Mouse (Mus musculus): ENCODE data around the gene Mindy3. TPM values are rescaled to one million over a fixed set of nuclear protein-coding genes. Genes with fewer than 3 reads are reported as not detected.
A peak's percentile ranks its signal among the peaks of the same experiment; 100 is the strongest.

Gene Mindy3
- polyA plus RNA-seq, 2 experiments: 13.9 to 15.2 TPM

DNA sequence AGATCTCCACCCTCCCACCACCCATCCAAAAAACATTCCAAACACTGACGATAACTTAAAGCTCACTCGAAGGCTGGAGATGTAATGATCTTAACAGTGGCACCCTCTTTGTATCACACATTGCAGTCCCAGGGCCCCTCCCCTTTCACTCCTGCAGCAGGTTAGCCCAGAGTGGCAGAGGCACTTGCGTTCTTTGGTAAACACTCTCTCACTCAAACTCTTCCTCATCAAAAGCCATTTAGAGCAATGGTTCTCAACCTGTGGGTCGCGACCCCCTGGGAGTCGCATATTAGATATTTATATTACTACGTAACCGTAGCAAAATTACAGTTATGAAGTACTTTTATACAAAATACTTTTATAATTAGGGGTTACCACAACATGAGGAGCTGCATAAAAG is 1.1 kb downstream of the Mindy3 start:
- no peaks in the 10 kb centered on the region for H3K36me3 ChIP-seq (replicated peaks; ENCODE audit: control insufficient read depth, insufficient read depth, low read depth)
- no peak for TF ChIP-seq EP300 (IDR thresholded peaks at IDR 0.05; ENCODE audit: low read depth)
- no peak for TF ChIP-seq CTCF (IDR thresholded peaks at IDR 0.05; ENCODE audit: low read depth)
- 26% methylated on average over 8 of the region's 8 CpGs for WGBS (ENCODE audit: insufficient replicate concordance)
- no peak overlapping the region for H3K27ac ChIP-seq
- H3K9ac ChIP-seq (replicated peaks): peak overlapping the region; percentile 85
- peaks cover 8 to 16% of the 10 kb centered on the region in 2 experiments for H3K4me1 ChIP-seq (replicated peaks; ENCODE audit: control insufficient read depth in 2 of 2, insufficient read depth in 2 of 2, low read length in 1 of 2)
- peak overlapping the region; percentile 77 to 95 for H3K4me3 ChIP-seq (ENCODE audit: insufficient read depth in 1 of 2, low read depth in 2 of 2, low read length in 2 of 2)
- DNase-seq (ENCODE audit: low read depth in 3 of 3, low spot score in 3 of 3): peak in 2 of 3 experiments; percentile 35 to 51
- H3K27me3 ChIP-seq (ENCODE audit: control insufficient read depth, insufficient read depth, low read length): no peaks in the 10 kb centered on the region
- ATAC-seq (ENCODE audit: insufficient read depth): peak; percentile 69
- no peaks in the 10 kb centered on the region for H3K9me3 ChIP-seq (ENCODE audit: control insufficient read depth, low read length)
- peak overlapping the region; percentile 80 for H3K4me2 ChIP-seq (ENCODE audit: low read depth)

DNA sequence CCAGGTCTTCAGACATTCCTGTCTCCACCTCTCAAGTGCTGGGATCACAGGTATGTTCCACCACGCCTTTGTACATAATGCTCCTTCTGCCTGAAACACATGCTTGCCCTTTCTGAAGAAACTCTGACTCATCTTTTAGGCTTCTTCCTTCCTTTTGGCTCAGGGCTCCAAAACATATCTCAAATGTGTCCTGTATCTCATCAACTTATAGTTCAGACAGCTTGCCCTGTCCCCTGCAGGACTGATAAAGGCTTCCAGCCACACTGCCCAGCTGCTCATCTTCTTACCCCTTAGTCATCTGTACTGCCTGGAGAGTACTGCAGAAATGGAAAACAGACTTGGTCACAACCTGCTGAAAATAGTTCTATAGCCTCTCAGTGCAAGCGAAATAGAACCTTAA is 7.0 kb downstream of the Mindy3 start:
- H3K4me1 ChIP-seq (replicated peaks; ENCODE audit: control insufficient read depth in 2 of 2, insufficient read depth in 2 of 2, low read length in 1 of 2): peaks cover 0 to 23% of the 10 kb centered on the region in 2 experiments; a peak in 3 of 4 replicates
- ATAC-seq (ENCODE audit: insufficient read depth): peak; percentile 70
- no peak overlapping the region for H3K9ac ChIP-seq (replicated peaks)
- H3K4me3 ChIP-seq (ENCODE audit: insufficient read depth in 1 of 2, low read depth in 2 of 2, low read length in 2 of 2): no peak overlapping the region
- WGBS (ENCODE audit: insufficient replicate concordance): 59% methylated on average over 2 of the region's 2 CpGs
- TF ChIP-seq CTCF (IDR thresholded peaks at IDR 0.05; ENCODE audit: low read depth): no peak
- TF ChIP-seq EP300 (IDR thresholded peaks at IDR 0.05; ENCODE audit: low read depth): no peak
- H3K9me3 ChIP-seq (ENCODE audit: control insufficient read depth, low read length): no peaks in the 10 kb centered on the region
- no peak for DNase-seq (ENCODE audit: low read depth in 3 of 3, low spot score in 3 of 3)
- no peak overlapping the region for H3K4me2 ChIP-seq (ENCODE audit: low read depth)
- no peaks in the 10 kb centered on the region for H3K27me3 ChIP-seq (ENCODE audit: control insufficient read depth, insufficient read depth, low read length)
- no peak overlapping the region for H3K27ac ChIP-seq
- H3K36me3 ChIP-seq (replicated peaks; ENCODE audit: control insufficient read depth, insufficient read depth, low read depth): no peaks in the 10 kb centered on the region; the same call in 1 of the 2 replicates

GRCm38 (mm10) chr2:12411129-12411528 is 8.1 kb downstream of the Mindy3 start:
- DNase-seq (ENCODE audit: low read depth in 3 of 3, low spot score in 3 of 3) (no peak), ATAC-seq (ENCODE audit: insufficient read depth) (peak; percentile 19; the same call in 1 of the 2 replicates)
- Histone ChIP-seq H3K4me1 (replicated peaks; ENCODE audit: control insufficient read depth in 2 of 2, insufficient read depth in 2 of 2, low read length in 1 of 2) (peaks cover 0 to 17% of the 10 kb centered on the region in 2 experiments; a peak in 2 of 4 replicates), H3K27ac (no peak overlapping the region), H3K9me3 (ENCODE audit: control insufficient read depth, low read length) (no peaks in the 10 kb centered on the region), H3K4me3 (ENCODE audit: insufficient read depth in 1 of 2, low read depth in 2 of 2, low read length in 2 of 2) (no peak overlapping the region), H3K4me2 (ENCODE audit: low read depth) (no peak overlapping the region), H3K27me3 (ENCODE audit: control insufficient read depth, insufficient read depth, low read length) (no peaks in the 10 kb centered on the region), H3K9ac (replicated peaks) (no peak overlapping the region), H3K36me3 (replicated peaks; ENCODE audit: control insufficient read depth, insufficient read depth, low read depth) (no peaks in the 10 kb centered on the region; the same call in 1 of the 2 replicates)
- whole genome bisulfite sequencing (ENCODE audit: insufficient replicate concordance): 59% methylated on average over 2 of the region's 2 CpGs
- TF ChIP-seq CTCF (IDR thresholded peaks at IDR 0.05; ENCODE audit: low read depth): no peak
- no peak for TF ChIP-seq EP300 (IDR thresholded peaks at IDR 0.05; ENCODE audit: low read depth)

DNA sequence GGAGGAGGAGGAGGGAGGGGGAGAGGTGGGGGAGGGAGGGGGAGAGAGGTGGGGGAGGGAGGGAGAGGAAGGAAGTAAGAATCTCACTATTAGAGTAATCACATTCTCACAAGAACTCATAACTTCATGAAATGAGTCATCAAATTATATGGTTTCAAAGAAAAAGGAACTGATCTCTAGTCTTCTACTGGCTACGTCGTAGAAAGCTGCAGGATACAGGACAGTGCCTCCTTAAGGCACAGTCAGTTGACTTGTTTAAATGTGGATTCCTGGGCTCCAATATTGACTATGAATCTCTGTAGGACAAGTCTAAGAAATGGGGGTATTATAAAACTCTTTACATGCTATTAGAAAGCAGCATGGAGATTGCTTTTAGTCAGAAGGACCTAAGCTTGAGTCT is 12.5 kb downstream of the Mindy3 start:
- no peak overlapping the region for H3K27ac ChIP-seq
- no peaks in the 10 kb centered on the region for H3K27me3 ChIP-seq (ENCODE audit: control insufficient read depth, insufficient read depth, low read length)
- TF ChIP-seq EP300 (IDR thresholded peaks at IDR 0.05; ENCODE audit: low read depth) (no peak), CTCF (IDR thresholded peaks at IDR 0.05; ENCODE audit: low read depth) (no peak)
- ATAC-seq (ENCODE audit: insufficient read depth): no peak
- peaks cover 2% of the 10 kb centered on the region; the same call in 1 of the 2 replicates for H3K36me3 ChIP-seq (replicated peaks; ENCODE audit: control insufficient read depth, insufficient read depth, low read depth)
- no peaks in the 10 kb centered on the region for H3K9me3 ChIP-seq (ENCODE audit: control insufficient read depth, low read length)
- H3K4me3 ChIP-seq (ENCODE audit: insufficient read depth in 1 of 2, low read depth in 2 of 2, low read length in 2 of 2): no peak overlapping the region
- no peak overlapping the region for H3K9ac ChIP-seq (replicated peaks)
- no peak overlapping the region for H3K4me2 ChIP-seq (ENCODE audit: low read depth)
- WGBS (ENCODE audit: insufficient replicate concordance): 48% methylated on average over 2 of the region's 2 CpGs
- DNase-seq (ENCODE audit: low read depth in 3 of 3, low spot score in 3 of 3): no peak
- peaks cover 0 to 2% of the 10 kb centered on the region in 2 experiments; a peak in 2 of 4 replicates for H3K4me1 ChIP-seq (replicated peaks; ENCODE audit: control insufficient read depth in 2 of 2, insufficient read depth in 2 of 2, low read length in 1 of 2)

DNA sequence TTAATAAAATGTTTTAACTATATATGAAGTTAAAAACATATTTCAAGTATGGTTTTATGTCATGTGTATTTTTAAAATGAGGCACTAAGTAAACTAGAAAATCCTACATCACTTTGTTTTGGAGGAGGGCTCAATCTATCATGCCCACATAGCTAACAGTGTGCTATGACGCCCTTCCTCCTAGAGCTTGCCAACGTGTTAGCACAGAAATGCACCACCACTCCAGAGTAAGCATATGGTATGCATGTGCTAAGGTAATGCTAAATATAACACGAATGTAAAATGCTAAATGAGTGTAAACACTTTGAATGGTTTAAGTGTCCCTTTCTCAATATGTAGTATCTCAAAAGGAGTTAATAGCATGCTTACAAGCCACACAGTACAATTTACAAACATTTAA is 16.8 kb downstream of the Mindy3 start:
- Histone ChIP-seq H3K9me3 (ENCODE audit: control insufficient read depth, low read length) (no peaks in the 10 kb centered on the region), H3K27me3 (ENCODE audit: control insufficient read depth, insufficient read depth, low read length) (no peaks in the 10 kb centered on the region), H3K4me1 (replicated peaks; ENCODE audit: control insufficient read depth in 2 of 2, insufficient read depth in 2 of 2, low read length in 1 of 2) (peaks cover 0 to 5% of the 10 kb centered on the region in 2 experiments; a peak in 1 of 4 replicates), H3K27ac (no peak overlapping the region), H3K4me3 (ENCODE audit: insufficient read depth in 1 of 2, low read depth in 2 of 2, low read length in 2 of 2) (no peak overlapping the region), H3K9ac (replicated peaks) (no peak overlapping the region), H3K4me2 (ENCODE audit: low read depth) (no peak overlapping the region), H3K36me3 (replicated peaks; ENCODE audit: control insufficient read depth, insufficient read depth, low read depth) (peaks cover 2% of the 10 kb centered on the region; the same call in 1 of the 2 replicates)
- DNase-seq (ENCODE audit: low read depth in 3 of 3, low spot score in 3 of 3) (no peak), ATAC-seq (ENCODE audit: insufficient read depth) (no peak)
- TF ChIP-seq EP300 (IDR thresholded peaks at IDR 0.05; ENCODE audit: low read depth): no peak
- TF ChIP-seq CTCF (IDR thresholded peaks at IDR 0.05; ENCODE audit: low read depth): no peak
- 73% methylated on average over 3 of the region's 3 CpGs for WGBS (ENCODE audit: insufficient replicate concordance)

Measured in liver, embryonic 14.5 days (tissue).